Mouse (Mus musculus): ENCODE data around the gene Cd209c.

Gene Cd209c

DNA sequence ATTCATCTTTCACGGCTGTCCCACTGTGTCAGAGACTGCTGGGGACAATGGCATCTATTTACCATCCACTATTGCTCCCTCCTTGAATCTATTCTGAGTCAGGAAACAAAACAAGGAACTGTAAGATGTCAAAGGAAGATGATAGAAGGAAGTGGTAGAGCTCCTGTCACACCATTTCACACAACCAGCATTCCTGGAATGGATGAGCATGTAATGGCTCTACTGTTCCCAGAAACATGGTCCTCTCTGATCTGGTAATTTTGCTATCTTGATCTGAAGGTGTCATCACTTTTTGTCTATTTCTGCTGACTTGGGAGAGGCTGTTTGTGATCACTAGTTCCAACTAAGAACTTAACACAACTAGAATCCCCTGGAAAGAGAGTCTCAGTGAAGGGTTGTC is at the start of gene Cd209c:
Cd209c (minus strand) TSS at position 101 of the 400 bp plus-strand sequence.
- DNase-seq (ENCODE audit: low spot score in 2 of 2) = no peak

DNA sequence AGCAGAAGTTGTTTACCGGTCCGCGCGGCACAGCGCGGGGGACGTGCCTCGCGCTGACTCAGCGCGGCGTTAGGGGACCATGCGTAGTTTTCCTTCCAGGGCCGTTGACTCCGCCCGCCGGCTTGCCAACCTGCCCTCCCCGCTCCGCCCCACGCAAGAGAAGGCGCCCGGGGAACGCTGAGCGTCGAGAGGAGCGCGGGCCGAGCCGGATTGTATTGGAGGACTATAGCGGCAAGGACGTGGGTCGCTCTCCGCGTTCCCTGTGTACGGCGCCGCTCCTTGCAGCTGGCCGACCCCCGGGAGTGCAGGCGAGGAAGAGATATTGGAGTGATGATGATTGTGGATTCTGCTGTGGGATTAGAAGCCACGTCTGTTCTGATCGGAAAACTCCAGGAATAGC is 39.7 kb upstream of the Cd209c start:
- no peak for DNase-seq (ENCODE audit: low spot score in 2 of 2)

GRCm38 (mm10) chr8:3956037-3956436 is 1.5 kb upstream of the Cd209c start:
- DNase-seq (ENCODE audit: low spot score in 2 of 2) = peak in 1 of 2 experiments; percentile 54

GRCm38 (mm10) chr8:3940023-3940422 is 14.5 kb downstream of the Cd209c start:
- no peak for DNase-seq (ENCODE audit: low spot score in 2 of 2)

DNA sequence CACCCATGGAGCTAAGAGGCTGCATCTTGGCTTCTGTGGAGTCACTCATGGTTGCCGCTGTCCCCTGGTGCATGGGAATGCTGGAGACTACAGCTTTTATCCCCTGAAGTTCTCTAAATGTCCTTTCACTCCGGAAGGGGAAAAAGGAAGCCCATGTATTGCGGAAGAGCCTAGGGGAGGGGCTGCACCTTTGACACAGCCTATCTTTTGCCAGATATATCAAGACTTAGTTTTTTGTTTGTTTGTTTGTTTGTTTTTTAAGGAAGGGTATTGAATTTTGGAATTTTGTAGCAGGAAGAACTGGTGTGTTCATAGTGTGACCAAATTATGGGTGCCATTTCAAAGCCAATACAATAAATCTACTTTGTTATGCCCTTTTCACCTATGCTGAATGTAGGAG is 27.8 kb downstream of the Cd209c start, which contains the start of gene Cd209b:
Cd209b (minus strand) TSS at position 101 of the 400 bp plus-strand sequence.
- no peak for DNase-seq (ENCODE audit: low spot score in 2 of 2)
